Mouse (Mus musculus) brown adipose tissue, adult 24 weeks (tissue): ENCODE measurements around the gene Rbm25. TPM values are rescaled to one million over a fixed set of nuclear protein-coding genes. Genes with fewer than 3 reads are reported as not detected.
A peak's percentile ranks its signal among the peaks of the same experiment; 100 is the strongest.

Source experiments
- H3K27ac ChIP-seq: fragments of 200-500 bp; replicated peaks from 2 replicates; pipeline ENCODE4 v1.5.1; 2012; ENCODE audit warnings: low read depth, mild to moderate bottlenecking, low read length
- H3K4me1 ChIP-seq: fragments of 200-500 bp; 2 replicates; pipeline ENCODE4 v1.6.1; 2012; ENCODE audit warnings: low read length, mixed read lengths; ENCODE audit not compliant: control insufficient read depth, insufficient read depth, insufficient read length
- H3K4me3 ChIP-seq: fragments of 200-500 bp; 2 replicates; pipeline ENCODE4 v1.5.1; 2012; ENCODE audit warnings: low read depth, mild to moderate bottlenecking, low read length, moderate library complexity; ENCODE audit not compliant: insufficient read depth
- polyA plus RNA-seq: library from polyadenylated mRNA; stranded (reverse); fragments of >200 nt; gene quantifications from 2 replicates; pipeline ENCODE4 v1.2.4, GENCODE M21; 2012; ENCODE audit not compliant: missing spikeins, insufficient read depth, insufficient read length

Gene Rbm25
- polyA plus RNA-seq, 1 experiment = 27.9 TPM

GRCm38 (mm10) chr12:83622031-83622755 lies 8.8 kb upstream of the Rbm25 start:
- Histone ChIP-seq H3K4me3 (no peak overlapping the region), H3K4me1 (no peaks in the 10 kb centered on the region), H3K27ac (no peak overlapping the region)

GRCm38 (mm10) chr12:83624321-83624720 lies 6.7 kb upstream of the Rbm25 start:
- Histone ChIP-seq H3K4me3 (no peak overlapping the region), H3K27ac (no peak overlapping the region), H3K4me1 (no peaks in the 10 kb centered on the region)

GRCm38 (mm10) chr12:83631743-83632679 lies 975 bp downstream of the Rbm25 start:
- Histone ChIP-seq H3K27ac (peak overlapping the region; percentile 93), H3K4me1 (peaks cover 2% of the 10 kb centered on the region; the same call in 1 of the 2 replicates)

GRCm38 (mm10) chr12:83632680-83633025 lies 1.6 kb downstream of the Rbm25 start:
- Histone ChIP-seq H3K4me3 (peak overlapping the region; percentile 87), H3K27ac (peak overlapping the region; percentile 59), H3K4me1 (peaks cover 2% of the 10 kb centered on the region; the same call in 1 of the 2 replicates)

More at GRCm38 (mm10) chr12:83631743-83632679, 975 bp downstream of the Rbm25 start:
- H3K4me3 ChIP-seq = peak overlapping the region; percentile 87

- Histone ChIP-seq H3K4me1 (peaks cover 2% of the 10 kb centered on the region; the same call in 1 of the 2 replicates), H3K27ac (no peak overlapping the region), H3K4me3 (no peak overlapping the region)
Observed at GRCm38 (mm10) chr12:83633807-83634206, 2.8 kb downstream of the Rbm25 start.

GRCm38 (mm10) chr12:83641233-83641632 lies 10.2 kb downstream of the Rbm25 start:
- peaks cover 2% of the 10 kb centered on the region; the same call in 1 of the 2 replicates for H3K4me1 ChIP-seq
- no peak overlapping the region for H3K4me3 ChIP-seq
- H3K27ac ChIP-seq = no peak overlapping the region

GRCm38 (mm10) chr12:83643116-83643515 lies 12.1 kb downstream of the Rbm25 start:
- H3K27ac ChIP-seq = no peak overlapping the region
- H3K4me3 ChIP-seq = no peak overlapping the region
- no peaks in the 10 kb centered on the region for H3K4me1 ChIP-seq

GRCm38 (mm10) chr12:83650346-83650745 lies 19.3 kb downstream of the Rbm25 start:
- Histone ChIP-seq H3K27ac (no peak overlapping the region), H3K4me1 (peaks cover 2% of the 10 kb centered on the region; the same call in 1 of the 2 replicates), H3K4me3 (no peak overlapping the region)

GRCm38 (mm10) chr12:83651414-83651813 lies 20.4 kb downstream of the Rbm25 start:
- Histone ChIP-seq H3K27ac (no peak overlapping the region), H3K4me3 (no peak overlapping the region), H3K4me1 (peaks cover 2% of the 10 kb centered on the region; the same call in 1 of the 2 replicates)

GRCm38 (mm10) chr12:83685466-83685865 lies 54.4 kb downstream of the Rbm25 start:
- Histone ChIP-seq H3K4me3 (no peak overlapping the region), H3K27ac (no peak overlapping the region)

GRCm38 (mm10) chr12:83686575-83687350 lies 55.7 kb downstream of the Rbm25 start:
- Histone ChIP-seq H3K4me3 (no peak overlapping the region), H3K4me1 (peaks cover 2% of the 10 kb centered on the region; the same call in 1 of the 2 replicates), H3K27ac (no peak overlapping the region)

More at GRCm38 (mm10) chr12:83685466-83685865, 54.4 kb downstream of the Rbm25 start:
- peaks cover 2% of the 10 kb centered on the region; the same call in 1 of the 2 replicates for H3K4me1 ChIP-seq

GRCm38 (mm10) chr12:83687934-83688315 lies 56.9 kb downstream of the Rbm25 start, which contains the start of gene Psen1:
Psen1 (plus strand) TSS chr12:83688152.
- Histone ChIP-seq H3K4me3 (peak within 1 kb of the TSS; percentile 72), H3K27ac (peak within 1 kb of the TSS; percentile 69), H3K4me1 (peaks cover 2% of the 10 kb centered on the region; the same call in 1 of the 2 replicates)

GRCm38 (mm10) chr12:83688316-83689086 lies 57.5 kb downstream of the Rbm25 start:
- peaks cover 2% of the 10 kb centered on the region; the same call in 1 of the 2 replicates for H3K4me1 ChIP-seq
- H3K27ac ChIP-seq = peak overlapping the region; percentile 45
- peak overlapping the region; percentile 72 for H3K4me3 ChIP-seq

GRCm38 (mm10) chr12:83689087-83689432 lies 58.0 kb downstream of the Rbm25 start:
- peak overlapping the region; percentile 45 for H3K27ac ChIP-seq
- H3K4me3 ChIP-seq = peak overlapping the region; percentile 72
- H3K4me1 ChIP-seq = peaks cover 2% of the 10 kb centered on the region; the same call in 1 of the 2 replicates
